Mouse (Mus musculus) bone marrow macrophage, adult 2 months (primary cell): Measurements from ENCODE around the gene Ablim1.

ENCODE experiments used
- CTCF ChIP-seq: IDR thresholded peaks from 2 replicates; pipeline ENCODE4 v1.5.1; 2012; ENCODE audit warnings: low read depth, mild to moderate bottlenecking, low read length, moderate library complexity
- POLR2A ChIP-seq: IDR thresholded peaks from 2 replicates; pipeline ENCODE4 v1.6.1; 2012; ENCODE audit warnings: mild to moderate bottlenecking, low read depth, low read length, borderline replicate concordance

DNA sequence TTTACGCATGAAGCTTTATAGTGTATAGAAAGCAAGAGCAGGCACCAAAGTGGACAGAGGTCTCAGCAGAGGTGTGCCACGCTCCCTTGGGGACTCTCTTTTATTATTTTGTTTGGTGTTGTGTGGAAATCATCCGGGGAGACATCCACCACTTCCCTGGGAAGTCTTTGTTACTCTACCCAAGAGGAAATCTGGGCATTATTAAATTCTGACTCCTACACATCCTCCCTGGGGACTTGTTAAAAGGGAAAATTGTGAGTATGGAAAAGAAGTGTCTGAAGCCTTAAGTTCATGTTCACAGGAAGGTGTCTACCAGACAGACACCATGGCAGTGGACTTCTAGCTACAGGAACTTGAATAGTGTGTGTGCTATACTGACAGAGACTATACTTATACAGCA is 31.4 kb downstream of the Ablim1 start:
- TF ChIP-seq CTCF: no peak
- TF ChIP-seq POLR2A: no peak
